Mouse (Mus musculus) ES-E14 (cell line): Measurements from ENCODE around the gene Bnc2. TPM values are rescaled to one million over a fixed set of nuclear protein-coding genes. Genes with fewer than 3 reads are reported as not detected.
A peak's percentile ranks its signal among the peaks of the same experiment; 100 is the strongest.

Source experiments
- DNase-seq: peaks from one replicate; pipeline ENCODE4 v3.0.0-alpha.2; 2013; ENCODE audit warnings: low read depth, low spot score
- H3K27ac ChIP-seq: 2 replicates; pipeline ENCODE4 v1.5.1; 2012; ENCODE audit warnings: low read depth, mild to moderate bottlenecking, low read length, moderate library complexity, mixed read lengths; ENCODE audit not compliant: poor library complexity, insufficient read depth, severe bottlenecking
- H3K36me3 ChIP-seq: 2 replicates; pipeline ENCODE4 v1.6.1; 2012; ENCODE audit warnings: mild to moderate bottlenecking, low read length, moderate library complexity, mixed read lengths; ENCODE audit not compliant: control insufficient read depth, poor library complexity, insufficient read depth, severe bottlenecking
- H3K4me1 ChIP-seq, 2 experiments: fragments of 150-350 bp in 1 of 2; sonication (generic) in 1 of 2; 2 replicates each; pipeline ENCODE4 v1.6.1; 2012; ENCODE audit warnings: low read length in 2 of 2, mild to moderate bottlenecking in 1 of 2, mixed read lengths in 1 of 2; ENCODE audit not compliant: control insufficient read depth in 2 of 2, insufficient read depth in 2 of 2, poor library complexity in 1 of 2
- H3K4me3 ChIP-seq, 2 experiments: fragments of 150-350 bp in 1 of 2; sonication (generic) in 1 of 2; 2 replicates each; pipeline ENCODE4 v1.5.1; 2012; ENCODE audit warnings: low read length in 2 of 2, low read depth in 1 of 2, mild to moderate bottlenecking in 1 of 2, mixed read lengths in 1 of 2; ENCODE audit not compliant: insufficient read depth in 1 of 2, poor library complexity in 1 of 2, severe bottlenecking in 1 of 2
- H3K9ac ChIP-seq: 2 replicates; pipeline ENCODE4 v1.6.1; 2012; ENCODE audit warnings: low read depth, mild to moderate bottlenecking, low read length, mixed read lengths; ENCODE audit not compliant: poor library complexity, insufficient read depth, severe bottlenecking
- H3K9me3 ChIP-seq: fragments of 150-350 bp; sonication (generic); 2 replicates; pipeline ENCODE4 v1.6.1; 2012; ENCODE audit warnings: low read depth, mild to moderate bottlenecking, low read length; ENCODE audit not compliant: control insufficient read depth, insufficient read depth
- CHD2 ChIP-seq: IDR thresholded peaks from 2 replicates; pipeline ENCODE4 v1.6.1; 2014; ENCODE audit warnings: mild to moderate bottlenecking, low read depth, low read length, inconsistent platforms
- HCFC1 ChIP-seq: IDR thresholded peaks from 2 replicates; pipeline ENCODE4 v1.6.1; 2012; ENCODE audit warnings: low read length, inconsistent platforms, borderline replicate concordance; ENCODE audit not compliant: insufficient read depth
- MAFK ChIP-seq: IDR thresholded peaks from 2 replicates; pipeline ENCODE4 v1.6.1; 2014; ENCODE audit warnings: mild to moderate bottlenecking, low read depth, low read length, inconsistent platforms; ENCODE audit not compliant: insufficient read depth
- ZC3H11A ChIP-seq: IDR thresholded peaks from 2 replicates; pipeline ENCODE4 v1.6.1; 2012; ENCODE audit warnings: low read depth, mild to moderate bottlenecking, inconsistent platforms, low read length, borderline replicate concordance
- ZNF384 ChIP-seq: IDR thresholded peaks from 2 replicates; pipeline ENCODE4 v1.6.1; 2012; ENCODE audit warnings: low read depth, low read length, inconsistent platforms
- in situ Hi-C, 2 experiments: fragments of 600-800 bp; cut with MboI; formaldehyde crosslinking; loops; one replicate each; pipeline ENCODE4 v1.15.1; 2025; ENCODE audit warnings: low sequenced_read_pairs in 2 of 2, inconsistent platforms in 1 of 2; ENCODE audit not compliant: unreplicated experiment in 2 of 2
- total RNA-seq: library from RNA; depleted of rRNA; stranded (reverse); fragments of 300-350 nt; gene quantifications from 2 replicates; pipeline ENCODE4 v1.2.3, GENCODE M21; 2012

The Bnc2 gene
- total RNA-seq, 1 experiment: 15.1 TPM

- TF ChIP-seq ZC3H11A (no peak), ZNF384 (no peak), HCFC1 (no peak), MAFK (no peak), CHD2 (no peak)
- Histone ChIP-seq H3K4me3 (no peak overlapping the region), H3K27ac (no peak overlapping the region), H3K9ac (no peak overlapping the region), H3K36me3 (no peaks in the 10 kb centered on the region), H3K9me3 (no peaks in the 10 kb centered on the region), H3K4me1 (no peaks in the 10 kb centered on the region)
- in situ Hi-C loops: no loop called here
- no peak for DNase-seq
Measured at GRCm38 (mm10) chr4:84510466-84510865, 164.6 kb downstream of the Bnc2 start.

- TF ChIP-seq MAFK (no peak), ZC3H11A (no peak), CHD2 (no peak), ZNF384 (no peak), HCFC1 (no peak)
- Histone ChIP-seq H3K27ac (no peak overlapping the region), H3K36me3 (no peaks in the 10 kb centered on the region), H3K9me3 (no peaks in the 10 kb centered on the region), H3K4me1 (no peaks in the 10 kb centered on the region), H3K9ac (no peak overlapping the region), H3K4me3 (no peak overlapping the region)
- no peak for DNase-seq
- in situ Hi-C loops: no loop called here
Measured at GRCm38 (mm10) chr4:84507551-84507950, 167.5 kb downstream of the Bnc2 start.

GRCm38 (mm10) chr4:84502581-84503269, 172.3 kb downstream of the Bnc2 start:
- Histone ChIP-seq H3K4me1 (peaks cover 0 to 4% of the 10 kb centered on the region in 2 experiments; a peak in 2 of 4 replicates), H3K9me3 (no peaks in the 10 kb centered on the region), H3K9ac (no peak overlapping the region), H3K27ac (no peak overlapping the region), H3K36me3 (no peaks in the 10 kb centered on the region), H3K4me3 (no peak overlapping the region)
- in situ Hi-C loops: no loop called here
- TF ChIP-seq HCFC1 (no peak), MAFK (no peak), CHD2 (no peak), ZC3H11A (no peak), ZNF384 (no peak)
- no peak for DNase-seq

GRCm38 (mm10) chr4:84500796-84501349, 174.2 kb downstream of the Bnc2 start:
- H3K27ac ChIP-seq: no peak overlapping the region
- no peaks in the 10 kb centered on the region for H3K36me3 ChIP-seq
- no peak overlapping the region for H3K4me3 ChIP-seq
- no peak for DNase-seq
- TF ChIP-seq MAFK (no peak), CHD2 (no peak), ZC3H11A (no peak), ZNF384 (no peak), HCFC1 (no peak)
- H3K9ac ChIP-seq: no peak overlapping the region
- H3K4me1 ChIP-seq: peaks cover 0 to 4% of the 10 kb centered on the region in 2 experiments; a peak in 2 of 4 replicates
- in situ Hi-C loops: no loop called here
- H3K9me3 ChIP-seq: no peaks in the 10 kb centered on the region

GRCm38 (mm10) chr4:84500259-84500658, 174.8 kb downstream of the Bnc2 start:
- Histone ChIP-seq H3K4me3 (no peak overlapping the region), H3K36me3 (no peaks in the 10 kb centered on the region), H3K4me1 (peaks cover 0 to 4% of the 10 kb centered on the region in 2 experiments; a peak in 2 of 4 replicates), H3K9ac (no peak overlapping the region), H3K9me3 (no peaks in the 10 kb centered on the region), H3K27ac (no peak overlapping the region)
- in situ Hi-C loops: no loop called here
- no peak for DNase-seq
- TF ChIP-seq MAFK (no peak), ZNF384 (0 out of 2 replicates have a peak, but pooled peaks have one; percentile 41)
